Mouse (Mus musculus) spleen, postnatal 10 days (tissue): ENCODE measurements around the gene Zfp758.
"Not testable (repeated sequence)": the region's sequence is repeated elsewhere in the genome, so short reads cannot be mapped to it uniquely, and the experiment has no call there.

Source experiments
- DNase-seq, 2 experiments: peaks; one replicate each; pipeline ENCODE4 v3.0.0; 2021 to 2022; ENCODE audit warnings: low spot score in 2 of 2

Zfp758 gene

DNA sequence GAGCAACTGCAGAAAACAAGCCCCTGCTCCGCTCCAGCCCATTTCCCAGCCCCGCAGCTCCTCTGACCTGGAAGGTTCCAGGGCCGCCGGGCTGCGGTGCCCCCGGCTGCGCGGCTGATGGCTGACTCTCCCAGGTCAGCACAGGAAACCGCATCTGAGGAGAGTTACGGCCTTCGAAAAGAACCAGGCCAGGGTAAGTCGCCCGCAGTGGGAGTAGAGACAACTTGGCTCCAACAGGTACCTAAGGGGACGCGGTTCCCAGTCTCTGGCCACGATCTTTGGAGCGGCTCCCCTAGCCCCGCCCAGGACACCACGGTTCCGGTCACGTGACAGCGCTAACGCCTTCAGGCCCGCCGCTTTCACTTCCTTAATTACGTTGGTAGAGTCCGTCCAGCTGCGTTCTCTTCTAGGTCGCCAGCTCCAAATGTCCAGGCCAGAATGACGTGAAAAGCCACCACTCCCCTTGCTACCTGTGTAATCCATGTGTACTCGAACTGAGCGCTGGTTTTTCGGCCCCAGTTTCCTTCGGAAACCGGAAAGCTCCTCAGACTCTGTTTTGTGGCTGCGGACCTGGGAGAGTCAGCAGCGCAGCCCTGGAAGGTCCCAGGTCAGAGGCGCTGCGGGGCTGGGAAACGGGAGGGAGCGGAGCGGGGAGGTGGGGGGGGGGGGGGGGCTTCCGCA is at the start of gene Zfp758, which contains the start of gene Zfp944:
Zfp758 (plus strand) TSS at position 353 of the 681 bp plus-strand sequence.
Zfp944 (minus strand) TSS at position 300 of the 681 bp plus-strand sequence.
- DNase-seq = peak; percentile 60 to 76

DNA sequence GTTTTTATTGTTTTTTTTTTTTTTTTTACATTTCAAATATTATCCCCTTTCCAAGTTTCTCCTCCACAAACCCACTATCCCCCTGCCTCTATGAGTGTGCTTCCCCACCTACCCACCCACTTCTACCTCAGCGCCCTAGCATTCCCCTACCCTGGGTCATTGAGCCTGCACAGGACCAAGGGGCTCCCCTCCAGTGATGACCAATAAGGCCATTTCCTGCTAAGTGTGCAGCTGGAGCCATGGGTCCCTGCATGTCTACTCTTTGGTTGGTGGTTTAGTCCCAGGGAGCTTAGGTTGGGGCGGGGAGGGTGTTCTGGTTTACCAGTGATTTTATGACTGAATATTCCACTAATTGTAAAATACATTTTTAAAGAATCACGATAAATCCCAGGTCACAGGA is 47.0 kb upstream of the Zfp758 start:
- peak in 1 of 2 experiments; percentile 9 for DNase-seq

DNA sequence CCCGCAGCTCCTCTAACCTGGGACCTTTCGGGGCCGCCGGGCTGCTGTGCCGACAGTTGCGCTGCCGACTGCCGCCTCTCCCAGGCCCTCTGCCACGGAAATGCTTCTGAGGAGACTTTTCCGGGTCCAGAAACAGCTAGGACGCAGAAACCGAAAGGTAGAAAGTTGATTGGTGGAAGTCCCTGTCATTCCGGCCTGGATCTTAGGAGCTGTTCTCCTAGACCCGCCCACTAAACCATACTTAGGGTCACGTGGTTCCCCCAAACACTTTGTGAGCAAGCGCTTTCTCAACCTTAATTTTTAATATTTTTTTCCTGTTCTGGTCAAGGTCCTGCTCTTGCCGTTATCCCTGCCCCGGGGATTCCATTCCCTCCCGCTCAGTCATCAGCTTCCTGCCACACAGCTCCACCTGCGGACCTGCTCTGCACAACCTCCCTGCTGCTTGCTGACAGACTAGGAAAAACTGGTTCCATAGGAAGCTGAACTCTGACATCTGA is 46.5 kb upstream of the Zfp758 start, which contains the start of gene CT030661.1:
CT030661.1 (minus strand) TSS at position 108 of the 497 bp plus-strand sequence.
- DNase-seq = peak; percentile 66 to 80

DNA sequence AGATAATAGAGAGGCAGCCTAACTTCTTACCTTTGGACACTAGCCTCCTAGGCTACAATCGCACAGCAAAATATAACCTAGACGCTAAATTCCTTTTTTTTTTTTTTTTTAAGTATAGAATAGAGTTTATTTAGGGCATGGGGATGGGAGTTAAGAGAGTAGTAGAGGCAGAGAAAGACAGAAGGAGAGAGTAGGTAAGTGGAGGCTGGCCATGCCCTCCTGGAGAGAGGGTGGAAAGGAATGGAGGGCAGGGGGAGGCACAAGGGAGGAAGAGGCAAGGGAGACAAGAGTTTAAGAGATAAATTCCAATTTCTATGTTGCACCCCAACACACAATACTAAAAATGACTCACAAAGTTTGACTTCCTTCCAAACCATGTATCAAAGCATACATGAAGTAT is 46.0 kb upstream of the Zfp758 start:
- not testable (repeated sequence) for DNase-seq

- peak in 1 of 2 experiments; percentile 48 for DNase-seq
Observed at GRCm38 (mm10) chr17:22352794-22353193, 8.5 kb upstream of the Zfp758 start.

GRCm38 (mm10) chr17:22360572-22360971 is 681 bp upstream of the Zfp758 start:
- no peak for DNase-seq

DNA sequence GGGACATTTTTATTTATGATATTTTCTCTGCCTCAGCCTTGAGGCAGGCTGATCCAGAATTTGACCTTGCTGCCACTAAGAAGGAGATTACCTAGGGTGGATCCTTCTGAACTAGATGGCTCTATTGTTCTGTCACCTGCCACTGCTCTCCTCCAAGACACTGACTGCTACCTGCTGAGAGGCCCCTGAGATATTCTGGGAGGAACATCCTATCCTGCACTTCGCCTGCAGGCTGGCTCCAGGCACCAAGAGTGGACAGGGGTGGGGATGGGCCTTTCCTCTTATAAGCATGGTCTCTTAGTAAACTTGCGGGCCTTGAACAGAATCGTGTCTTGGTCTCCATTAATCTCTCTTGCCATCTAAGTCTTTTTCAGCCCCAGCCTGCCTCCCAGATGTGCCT is 2.6 kb downstream of the Zfp758 start:
- DNase-seq = no peak

GRCm38 (mm10) chr17:22410756-22411155 is 49.5 kb downstream of the Zfp758 start:
- DNase-seq = peak in 1 of 2 experiments; percentile 34

GRCm38 (mm10) chr17:22417510-22417909 is 56.3 kb downstream of the Zfp758 start:
- peak; percentile 29 to 76 for DNase-seq

DNA sequence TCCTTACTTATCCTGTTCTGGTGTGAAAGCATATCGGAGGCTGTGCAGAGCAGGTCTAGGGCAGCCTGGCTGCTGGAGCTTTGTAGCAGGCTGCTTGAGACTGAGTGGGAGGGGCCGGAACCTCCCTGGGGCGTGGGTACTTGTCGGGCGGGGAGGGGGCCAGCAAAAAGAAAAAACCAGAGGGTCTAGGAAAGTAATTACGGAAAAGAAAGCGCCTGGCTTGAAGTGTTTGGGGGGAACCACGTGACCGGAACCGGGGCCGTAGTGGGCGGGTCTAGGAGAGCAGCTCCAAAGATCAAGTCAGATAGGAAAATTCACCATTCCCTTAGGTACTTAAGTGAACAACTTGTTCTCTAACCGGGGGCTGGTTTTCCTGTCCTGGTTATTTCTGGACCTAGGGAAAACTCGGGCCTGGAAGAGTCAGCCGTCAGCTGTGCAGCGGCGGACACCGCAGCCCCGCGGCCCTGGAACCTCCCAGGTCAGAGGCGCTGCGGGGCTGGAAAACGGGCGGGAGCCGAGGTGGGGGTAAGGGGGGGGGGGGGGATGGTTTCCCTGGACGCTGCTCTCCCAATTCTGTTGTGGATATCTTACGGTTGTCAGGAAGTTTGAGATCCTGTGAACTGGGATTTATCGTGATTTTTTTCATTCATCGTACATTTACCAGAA is 62.8 kb downstream of the Zfp758 start, which contains the start of gene Zfp946:
Zfp946 (plus strand) TSS at position 271 of the 666 bp plus-strand sequence.
- peak; percentile 48 to 75 for DNase-seq

DNA sequence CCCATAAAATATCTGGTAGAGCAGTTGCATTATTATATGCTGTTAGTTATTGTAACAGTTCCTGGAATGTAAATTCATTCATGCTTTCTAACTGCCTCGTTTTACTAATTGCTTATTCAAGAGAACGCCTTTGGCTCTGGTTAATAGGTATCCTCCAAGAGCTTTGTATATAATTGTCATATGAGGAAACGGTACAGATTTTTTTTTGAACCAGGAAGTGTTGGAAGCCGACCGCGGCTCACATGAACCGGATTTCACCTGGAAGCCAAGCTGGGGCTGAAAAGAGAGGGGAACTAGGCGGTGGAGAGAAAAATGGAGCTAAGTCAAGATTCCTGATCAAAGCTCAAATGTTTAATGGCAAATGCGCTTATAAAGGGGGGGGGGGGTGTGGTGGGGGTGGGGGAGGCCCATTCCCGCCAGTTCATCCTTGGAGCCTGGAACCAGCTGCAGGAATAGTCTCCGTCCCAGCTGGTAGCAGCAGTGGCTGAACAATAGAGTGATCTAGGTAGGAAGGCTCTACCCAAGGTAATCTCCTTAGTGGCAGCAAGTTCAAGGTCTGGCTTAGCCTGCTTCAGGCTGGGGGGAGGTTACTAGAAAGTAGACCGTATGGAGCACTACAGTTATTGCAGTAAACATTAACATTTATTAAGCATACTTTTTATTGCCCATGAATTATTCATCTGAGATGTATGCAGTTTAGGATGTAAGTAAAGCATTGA is 63.5 kb downstream of the Zfp758 start:
- no peak for DNase-seq
